Mouse (Mus musculus) testis, adult 2 months (tissue): ENCODE measurements around the gene Sirt3.

Experiments used
- CTCF ChIP-seq: fragments of 200-500 bp; IDR thresholded peaks from 2 replicates; pipeline ENCODE4 v1.5.1; 2012; ENCODE audit warnings: low read depth, mild to moderate bottlenecking, inconsistent platforms, low read length, moderate library complexity; ENCODE audit not compliant: control insufficient read depth, insufficient read depth, insufficient replicate concordance
- POLR2A ChIP-seq: fragments of 200-500 bp; IDR thresholded peaks from 2 replicates; pipeline ENCODE4 v1.6.1; 2012; ENCODE audit warnings: low read depth, mild to moderate bottlenecking, inconsistent platforms, low read length, moderate library complexity; ENCODE audit not compliant: control insufficient read depth

DNA sequence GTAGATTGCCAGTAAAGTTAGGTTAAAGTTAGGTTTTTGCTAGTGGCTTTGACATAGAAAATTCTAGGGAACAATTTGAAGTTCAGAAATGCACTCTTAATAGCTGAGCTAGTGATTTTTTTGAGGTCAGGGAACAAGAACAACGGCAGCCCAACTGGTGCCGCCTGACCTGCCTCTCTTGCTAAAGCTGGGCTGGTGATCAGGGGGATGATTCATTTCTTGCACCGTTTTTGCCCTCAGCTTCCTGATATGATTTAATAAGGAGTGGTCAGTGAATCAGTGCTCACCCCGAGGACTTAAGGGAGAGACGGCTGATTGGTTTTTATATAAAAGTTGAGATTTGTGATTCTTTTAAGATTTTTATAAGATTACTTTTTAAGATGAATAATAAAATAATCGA, 50.7 kb downstream of the Sirt3 start:
- TF ChIP-seq CTCF (no peak), POLR2A (no peak)
